Mouse (Mus musculus): ENCODE data around the gene Lrrk2.

The Lrrk2 gene

DNA sequence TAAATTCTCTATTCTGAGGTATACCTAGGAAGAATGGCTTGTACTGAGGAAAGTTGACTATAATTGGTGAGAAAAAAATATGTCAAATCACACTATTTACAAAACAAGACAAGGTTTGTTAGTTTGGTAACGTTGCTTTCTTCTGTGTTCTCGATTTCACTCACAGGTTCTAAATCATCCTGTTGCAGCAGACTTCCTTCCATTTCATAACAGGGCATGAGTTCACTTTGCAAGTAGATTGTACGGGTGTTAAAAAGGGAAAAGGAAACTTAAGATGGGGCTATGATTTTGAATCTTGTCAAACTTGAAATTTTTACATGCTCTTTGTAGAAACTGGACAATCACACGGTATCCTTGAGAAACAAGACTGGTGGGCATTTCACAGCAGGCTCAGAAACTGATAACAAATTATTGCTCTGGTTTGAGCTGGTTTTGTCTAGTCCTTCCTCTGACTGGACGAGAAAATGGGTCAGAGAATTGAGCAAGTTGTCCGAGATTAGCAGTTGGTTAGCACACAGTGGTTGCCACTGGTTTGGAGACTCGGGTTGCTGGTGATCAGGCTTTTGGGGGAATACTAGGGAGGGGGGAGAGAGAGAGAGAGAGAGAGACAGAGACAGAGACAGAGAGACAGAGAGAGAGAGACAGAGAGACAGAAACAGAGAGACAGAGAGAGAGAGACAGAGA, 13.0 kb downstream of the Lrrk2 start:
- no peak for DNase-seq (ENCODE audit: low read depth, low spot score)

DNA sequence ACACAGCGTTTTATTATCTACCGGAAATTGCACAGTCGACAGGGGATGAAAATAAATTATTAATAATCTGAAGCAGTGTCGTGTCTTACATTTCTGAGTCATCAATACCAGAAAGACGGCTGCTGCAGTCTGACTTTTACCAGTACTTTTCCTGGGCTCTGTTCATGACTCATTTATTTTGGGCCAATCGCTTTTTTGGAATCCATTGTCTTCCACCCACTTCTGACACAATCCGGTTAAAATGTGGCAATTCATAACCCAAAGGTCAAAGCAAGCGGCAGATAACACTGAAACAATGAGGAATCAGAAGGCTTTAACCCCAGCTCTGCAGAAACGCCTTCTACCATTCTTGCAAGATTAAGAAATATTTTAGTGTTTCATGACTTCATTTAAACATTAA, 17.7 kb downstream of the Lrrk2 start:
- no peak for DNase-seq (ENCODE audit: low read depth, low spot score)

DNA sequence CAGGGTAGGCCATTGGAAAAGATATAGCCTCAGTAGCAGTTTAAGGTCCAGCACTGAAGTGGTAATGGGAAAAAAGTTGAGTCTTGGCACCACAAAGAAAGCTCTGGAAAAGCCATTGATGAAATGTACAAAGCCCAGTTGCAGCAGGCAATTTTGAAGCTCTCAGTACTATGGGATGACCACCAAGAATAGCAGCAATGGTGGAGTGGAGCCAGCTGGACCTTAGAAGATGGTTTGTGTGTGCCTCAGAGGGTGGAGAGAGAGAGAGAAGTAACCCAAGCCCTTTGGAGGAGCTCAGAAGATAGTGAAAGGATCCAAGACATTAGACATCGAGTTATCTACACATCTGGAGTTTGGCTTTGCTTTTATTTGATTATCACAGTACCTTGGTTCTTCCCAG, 20.1 kb downstream of the Lrrk2 start:
- DNase-seq (ENCODE audit: low read depth, low spot score) = no peak

DNA sequence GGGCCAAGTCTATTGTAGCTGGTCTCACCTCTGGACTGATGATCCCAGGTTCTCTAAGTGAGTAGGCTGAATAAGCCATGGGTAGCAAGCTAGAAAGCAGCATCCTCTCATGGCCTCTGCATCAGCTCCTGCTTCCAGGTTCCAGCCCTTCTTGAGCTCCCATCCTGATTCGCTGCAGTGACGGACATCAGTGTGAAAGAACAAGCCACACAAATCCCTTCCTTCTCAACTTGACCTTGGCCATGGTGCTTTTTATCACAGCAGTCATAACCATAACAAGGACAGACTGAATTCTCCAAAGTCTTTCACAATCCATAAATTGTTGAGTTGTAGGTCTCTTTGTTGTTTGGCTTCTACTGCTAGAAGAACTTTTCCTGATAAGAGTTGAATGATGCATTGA, 20.9 kb downstream of the Lrrk2 start:
- DNase-seq (ENCODE audit: low read depth, low spot score) = no peak

DNA sequence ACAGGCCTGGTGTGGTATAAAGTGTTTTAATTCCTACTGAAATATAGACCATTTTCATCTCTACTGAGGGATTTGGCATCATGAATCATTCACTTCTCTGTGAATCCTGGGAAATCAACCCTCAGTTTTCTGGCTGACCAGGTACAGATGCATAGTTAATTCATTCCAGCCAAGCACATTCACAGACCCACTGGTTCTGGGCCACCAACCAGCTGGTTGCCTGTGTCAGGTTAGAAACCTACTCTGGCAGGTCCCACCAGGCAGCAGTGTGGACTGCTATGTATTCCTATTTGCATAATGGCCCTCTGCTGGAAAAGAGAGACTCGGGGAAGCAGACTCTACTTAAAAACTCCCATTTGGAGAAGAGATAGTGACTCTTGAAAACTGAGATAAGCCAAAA, 27.9 kb downstream of the Lrrk2 start:
- no peak for DNase-seq (ENCODE audit: low read depth, low spot score)

DNA sequence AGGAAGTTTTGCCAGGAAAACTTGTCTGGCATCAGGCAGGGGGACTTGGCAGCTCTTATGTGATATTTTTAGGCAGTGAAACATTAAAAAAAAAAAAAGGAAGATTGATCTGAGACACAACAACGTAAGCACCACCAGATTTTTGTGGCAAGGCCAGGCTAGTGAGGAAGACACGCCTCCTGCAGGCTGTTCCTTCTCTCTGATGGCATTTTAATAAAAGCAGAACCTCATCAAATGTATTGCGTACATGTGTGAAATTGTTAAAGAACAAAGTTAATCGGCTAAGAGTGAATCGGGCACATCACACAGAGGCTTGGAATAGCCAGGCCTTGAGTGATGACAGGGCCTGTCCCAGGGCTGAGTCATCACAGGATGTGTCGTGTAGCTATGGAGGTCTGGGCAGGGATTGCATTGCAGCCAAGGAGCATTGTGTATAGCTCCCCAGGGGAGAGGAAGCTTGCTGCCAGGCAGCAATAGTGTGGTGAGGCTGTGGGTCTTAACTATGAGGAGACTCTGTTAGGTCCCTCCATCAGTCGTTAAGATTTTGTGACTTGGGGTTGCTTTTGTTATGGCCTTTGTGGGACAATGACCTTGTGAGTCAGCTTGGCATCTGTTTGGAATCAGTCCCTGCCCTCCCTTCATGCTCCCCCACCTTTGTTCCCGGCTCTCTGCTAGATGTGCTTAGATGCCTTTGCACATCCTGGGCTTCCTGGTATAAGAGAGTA, 30.2 kb downstream of the Lrrk2 start:
- DNase-seq (ENCODE audit: low read depth, low spot score) = no peak

DNA sequence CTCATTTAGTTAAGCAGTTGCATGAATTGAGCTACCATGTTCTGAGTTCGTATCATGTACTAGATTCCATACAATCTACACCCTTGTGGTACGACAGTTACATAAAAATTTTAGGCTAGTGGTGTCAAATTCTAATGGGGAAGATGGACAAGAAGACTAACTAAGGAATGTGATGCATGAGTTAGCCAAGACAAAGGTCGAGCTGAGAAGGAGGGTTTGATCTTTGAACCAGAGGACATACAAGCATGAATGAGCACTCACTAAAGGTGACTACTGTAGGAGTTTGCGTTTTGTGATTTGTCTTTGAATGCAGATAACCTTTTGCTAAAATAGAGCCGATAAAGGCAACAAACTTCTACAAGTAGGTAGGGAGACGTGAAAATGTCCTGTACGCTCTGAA, 31.1 kb downstream of the Lrrk2 start:
- DNase-seq (ENCODE audit: low read depth, low spot score) = no peak

DNA sequence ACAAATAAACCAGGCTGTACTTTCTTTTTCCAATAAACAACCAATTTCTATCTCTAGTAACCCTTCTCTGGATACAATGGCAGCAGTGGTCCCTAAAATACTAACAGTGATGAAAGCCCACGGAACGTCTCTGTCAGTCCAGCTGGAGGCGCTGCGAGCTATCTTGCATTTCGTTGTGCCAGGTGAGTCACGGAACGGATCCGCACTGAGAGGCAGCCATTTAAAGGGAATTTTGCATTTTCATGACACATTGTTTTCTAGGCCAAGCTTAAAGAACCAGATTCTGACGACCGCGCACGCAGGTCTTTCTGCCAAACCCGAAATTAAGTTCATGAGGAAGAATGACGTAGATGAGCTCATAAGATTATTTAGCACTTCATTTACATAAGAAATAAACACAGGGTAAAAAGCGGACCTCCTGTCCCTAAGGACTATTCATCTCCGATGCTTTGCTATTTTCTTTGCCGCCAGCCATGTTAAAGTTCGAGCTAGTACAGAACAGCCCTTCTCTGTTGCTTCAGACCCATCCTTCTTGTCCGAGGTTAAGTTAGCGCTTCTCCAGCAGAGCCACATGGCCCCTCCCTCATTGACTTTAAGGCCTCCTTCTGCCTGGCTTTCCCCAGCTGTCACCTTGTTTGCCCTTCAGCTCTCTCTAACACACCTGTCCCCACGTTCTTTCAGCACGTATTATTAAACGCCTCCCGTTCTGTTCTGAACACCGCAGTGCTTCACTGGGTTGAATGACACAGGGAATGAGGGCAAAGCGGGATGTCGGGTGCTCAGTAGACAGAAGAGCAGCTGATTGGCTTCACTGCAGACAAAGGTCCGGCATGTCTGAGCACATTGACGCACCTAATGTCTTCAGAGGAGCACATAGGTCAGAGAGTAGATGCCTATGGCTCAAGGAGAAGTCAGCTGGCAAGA, 36.5 kb downstream of the Lrrk2 start:
- no peak for DNase-seq (ENCODE audit: low read depth, low spot score)

DNA sequence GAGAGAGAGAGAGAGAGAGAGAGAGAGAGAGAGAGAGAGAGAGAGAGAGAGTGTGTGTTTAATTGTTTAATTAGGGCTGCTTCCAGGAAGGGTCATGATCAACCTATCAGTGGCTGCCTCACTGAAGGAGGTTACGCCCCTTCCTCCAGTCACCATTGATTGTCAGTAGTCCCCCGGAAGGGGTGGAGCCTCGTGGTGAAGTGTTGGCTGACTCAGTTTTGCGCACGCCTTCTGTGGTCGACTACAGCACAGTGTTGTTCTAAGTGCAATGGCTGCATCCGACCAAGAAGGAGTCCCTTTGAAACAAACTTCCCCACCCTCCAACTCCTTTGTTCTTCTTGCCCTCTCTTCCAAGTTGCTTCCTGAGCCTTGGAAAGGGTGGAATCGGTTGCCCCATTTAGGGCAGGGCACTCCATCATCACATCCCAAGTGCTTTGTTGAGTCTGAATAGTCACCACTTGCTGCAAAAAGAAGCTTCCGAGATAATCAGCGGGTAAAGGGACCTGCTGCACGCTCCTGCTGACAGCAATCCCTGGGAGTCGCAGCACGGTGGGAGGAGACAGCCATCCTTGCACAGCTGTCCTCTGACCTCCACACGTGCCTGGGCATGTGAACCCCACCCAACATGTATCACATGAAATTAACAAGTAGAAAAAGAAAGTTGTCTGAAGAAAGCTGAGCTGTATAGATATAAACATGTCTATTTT, 62.4 kb downstream of the Lrrk2 start:
- no peak for DNase-seq (ENCODE audit: low read depth, low spot score)

DNA sequence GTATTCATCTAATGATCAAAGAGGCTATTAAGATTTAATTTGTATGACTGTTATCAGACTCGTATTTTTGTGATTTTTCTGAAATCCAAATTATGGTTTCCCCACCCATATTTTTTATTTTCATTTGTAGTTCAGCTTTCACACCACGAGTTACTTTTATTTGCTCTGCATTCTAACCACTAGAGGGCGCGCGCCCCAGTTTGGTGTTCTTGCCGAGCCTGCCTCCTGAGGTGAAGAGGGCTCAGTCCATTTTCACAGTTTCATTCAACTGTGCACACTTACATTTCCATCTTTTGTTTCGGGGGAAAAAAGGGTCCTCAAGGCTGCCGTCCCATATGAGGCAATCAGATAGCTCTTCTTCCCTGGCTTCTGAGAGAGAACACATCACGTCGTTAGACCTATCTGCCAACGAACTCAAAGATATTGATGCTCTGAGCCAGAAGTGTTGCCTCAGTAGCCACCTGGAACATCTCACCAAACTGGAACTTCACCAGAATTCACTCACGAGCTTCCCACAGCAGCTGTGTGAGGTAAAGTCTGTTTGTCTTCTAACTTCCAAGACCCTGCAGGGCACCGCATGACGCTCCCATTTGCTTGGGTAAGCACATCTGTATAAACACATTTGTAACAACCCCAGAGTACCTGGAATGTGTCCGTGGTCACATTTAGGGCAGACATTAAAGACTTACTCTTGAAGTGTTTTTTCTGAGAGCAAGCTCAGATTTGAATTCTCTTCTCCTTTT, 64.0 kb downstream of the Lrrk2 start:
- DNase-seq (ENCODE audit: low read depth, low spot score) = no peak

DNA sequence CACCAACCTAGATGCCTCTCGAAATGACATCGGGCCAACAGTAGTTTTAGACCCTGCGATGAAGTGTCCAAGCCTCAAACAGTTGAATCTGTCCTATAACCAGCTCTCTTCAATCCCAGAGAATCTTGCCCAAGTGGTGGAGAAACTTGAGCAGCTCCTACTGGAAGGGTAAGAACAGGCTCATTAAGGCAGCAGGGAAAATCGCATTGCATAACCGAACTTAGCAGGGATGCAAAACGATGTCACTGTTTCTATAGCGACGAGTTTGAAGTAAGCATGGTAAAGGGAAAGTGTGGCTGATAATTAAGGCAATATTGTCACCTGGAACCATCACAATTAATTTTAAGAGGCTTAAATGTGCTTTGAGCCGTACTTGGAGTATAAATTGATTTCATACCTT, 65.8 kb downstream of the Lrrk2 start:
- DNase-seq (ENCODE audit: low read depth, low spot score) = no peak

DNA sequence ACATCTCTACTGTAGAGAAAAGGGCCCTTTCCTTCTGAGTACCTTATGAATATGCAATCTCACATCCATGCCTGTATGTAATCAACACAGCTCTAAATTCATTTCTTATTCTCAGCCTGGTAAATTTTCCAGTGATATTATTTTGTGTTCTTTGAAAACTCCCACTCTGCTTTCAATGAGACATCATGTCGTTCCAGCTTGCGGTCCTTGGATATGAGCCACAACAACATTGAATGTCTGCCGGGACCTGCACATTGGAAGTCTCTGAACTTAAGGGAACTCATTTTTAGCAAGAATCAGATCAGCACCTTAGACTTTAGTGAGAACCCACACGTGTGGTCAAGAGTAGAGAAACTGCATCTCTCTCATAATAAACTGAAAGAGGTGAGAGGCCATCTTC, 72.5 kb downstream of the Lrrk2 start:
- no peak for DNase-seq (ENCODE audit: low read depth, low spot score)

DNA sequence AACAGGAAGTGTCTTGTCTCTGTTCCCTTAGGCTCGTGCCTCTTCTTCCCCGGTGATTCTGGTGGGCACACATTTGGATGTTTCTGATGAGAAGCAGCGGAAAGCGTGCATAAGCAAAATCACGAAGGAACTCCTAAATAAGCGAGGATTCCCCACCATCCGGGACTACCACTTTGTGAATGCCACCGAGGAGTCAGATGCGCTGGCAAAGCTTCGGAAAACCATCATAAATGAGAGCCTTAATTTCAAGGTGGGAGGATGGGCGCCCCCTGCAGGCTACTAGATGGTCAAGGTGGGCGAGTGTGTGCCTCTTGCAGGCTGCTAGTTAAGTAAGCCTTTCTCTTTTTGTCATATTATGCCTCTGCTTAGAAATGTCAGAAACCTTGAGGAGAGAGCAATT, 79.1 kb downstream of the Lrrk2 start:
- DNase-seq (ENCODE audit: low read depth, low spot score) = no peak

DNA sequence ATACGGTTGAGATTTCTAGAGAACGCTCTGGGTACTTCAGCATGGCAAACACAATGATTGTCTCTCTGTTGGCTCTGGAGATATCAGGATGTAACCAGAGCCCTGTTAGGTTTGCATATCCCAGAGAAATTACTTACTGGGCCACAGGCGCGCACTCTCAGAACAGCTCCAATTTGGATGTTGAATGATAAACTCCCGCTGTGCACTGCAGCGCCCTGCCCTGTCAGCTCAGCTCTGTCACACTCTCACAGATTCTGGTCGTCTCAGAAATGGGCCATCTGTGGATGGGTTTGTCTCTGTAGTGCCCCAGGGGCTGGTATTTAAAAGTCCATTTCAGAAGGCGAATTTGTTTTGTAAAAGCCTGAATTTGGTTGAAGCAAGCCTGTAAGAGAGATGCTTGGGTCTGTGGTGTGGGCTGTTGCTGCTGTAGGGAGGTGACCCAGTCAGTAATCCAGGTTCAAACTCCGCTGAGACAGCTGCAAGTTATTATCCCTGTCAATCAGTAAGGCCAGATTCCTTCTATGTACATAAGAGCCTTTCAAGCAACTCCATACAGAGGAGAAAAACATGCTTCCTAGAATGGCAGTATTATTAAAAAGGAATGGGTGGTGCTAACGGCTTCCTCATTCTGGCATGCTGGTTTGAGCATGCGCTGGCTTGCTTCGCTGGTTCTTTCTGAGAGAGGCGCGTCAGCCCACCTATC, 80.6 kb downstream of the Lrrk2 start:
- no peak for DNase-seq (ENCODE audit: low read depth, low spot score)

DNA sequence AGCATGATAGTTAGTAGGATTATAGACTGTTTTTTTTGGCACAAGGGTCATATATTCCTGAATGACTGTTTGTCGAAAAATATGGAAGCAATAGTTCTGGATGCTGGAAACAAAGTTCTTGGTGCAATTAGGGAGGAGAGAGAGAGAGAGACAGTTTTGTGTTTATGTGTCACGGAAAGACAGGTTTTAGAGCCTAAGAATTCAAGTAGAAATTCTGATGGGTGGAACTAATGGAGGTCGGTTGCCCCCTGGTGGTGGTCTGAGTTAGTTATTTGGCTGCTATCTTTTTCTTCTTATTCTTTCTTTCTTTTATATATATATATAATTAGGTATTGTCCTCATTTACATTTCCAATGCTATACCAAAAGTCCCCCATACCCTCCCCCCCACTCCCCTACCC, 81.6 kb downstream of the Lrrk2 start:
- DNase-seq (ENCODE audit: low read depth, low spot score) = peak; percentile 53

DNA sequence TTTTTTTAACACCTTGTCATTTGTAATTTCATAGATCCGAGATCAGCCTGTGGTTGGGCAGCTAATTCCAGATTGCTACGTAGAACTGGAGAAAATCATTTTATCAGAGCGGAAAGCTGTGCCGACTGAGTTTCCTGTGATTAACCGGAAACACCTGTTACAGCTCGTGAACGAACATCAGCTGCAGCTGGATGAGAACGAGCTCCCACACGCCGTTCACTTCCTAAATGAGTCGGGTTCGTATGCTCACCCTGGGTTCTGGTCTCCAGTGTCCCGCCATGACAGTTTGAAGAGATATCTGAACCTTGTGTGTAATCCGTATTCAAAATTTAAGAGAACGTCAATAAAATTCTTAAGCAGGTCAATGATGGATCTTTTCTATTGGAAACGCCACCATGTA, 82.8 kb downstream of the Lrrk2 start:
- DNase-seq (ENCODE audit: low read depth, low spot score) = no peak

DNA sequence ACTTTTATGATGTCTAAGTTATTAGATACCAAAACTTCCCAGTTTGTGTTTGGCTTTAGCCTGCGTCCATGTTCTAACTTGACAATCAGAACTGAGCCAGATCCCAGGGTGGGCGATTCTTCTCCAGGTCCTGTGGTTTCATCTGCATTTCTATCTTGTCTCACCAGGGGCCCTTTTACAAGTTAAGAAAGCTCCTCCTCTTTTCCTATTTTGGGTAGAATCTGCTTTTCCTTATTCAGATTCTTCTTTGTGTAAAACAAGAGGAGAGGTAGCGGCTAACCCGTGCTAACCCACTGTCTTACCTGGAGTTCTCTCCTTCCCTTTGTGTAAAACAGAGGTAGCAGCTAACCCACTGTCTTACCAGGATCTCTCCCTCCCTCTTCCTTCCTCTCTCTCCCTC, 99.1 kb downstream of the Lrrk2 start:
- no peak for DNase-seq (ENCODE audit: low read depth, low spot score)

DNA sequence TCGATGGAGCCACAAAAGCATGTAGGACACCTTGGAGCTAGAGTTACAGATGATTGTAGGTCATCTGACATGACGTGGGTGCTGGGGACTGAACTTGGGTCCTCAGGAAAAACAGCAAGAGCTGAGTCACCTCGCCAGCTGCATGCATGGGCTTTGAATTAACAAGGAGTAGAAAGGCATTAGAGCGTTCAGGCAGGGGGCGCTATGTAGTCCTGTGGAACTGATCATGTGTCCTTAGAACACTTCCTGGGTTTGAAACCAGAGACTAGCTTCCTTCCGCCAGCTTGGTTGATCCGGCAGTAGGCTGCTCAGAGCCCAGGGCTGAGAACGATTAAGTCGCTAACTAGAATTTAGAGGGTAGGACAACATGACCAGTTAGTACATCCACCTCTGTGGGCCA, 106.2 kb downstream of the Lrrk2 start:
- DNase-seq (ENCODE audit: low read depth, low spot score) = no peak

DNA sequence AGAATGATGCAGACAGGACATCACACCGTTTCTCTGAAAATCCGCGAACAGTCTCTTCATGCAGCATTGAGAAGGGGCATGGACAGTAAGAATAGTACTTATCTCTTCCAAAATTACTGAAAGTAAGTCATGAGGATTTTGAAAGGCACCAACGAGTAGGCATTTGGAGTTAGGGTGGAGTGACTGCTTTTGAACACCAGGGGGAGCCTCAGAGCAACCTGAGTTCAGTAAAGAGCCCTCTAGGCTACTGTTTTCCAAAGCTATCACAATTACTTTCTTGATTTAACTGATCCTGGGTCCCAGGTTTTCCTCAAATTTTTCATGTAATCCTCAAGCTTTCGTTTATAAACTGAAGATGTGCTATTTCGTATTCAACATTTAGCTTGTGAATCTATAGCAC, 108.2 kb downstream of the Lrrk2 start:
- peak; percentile 28 for DNase-seq (ENCODE audit: low read depth, low spot score)

DNA sequence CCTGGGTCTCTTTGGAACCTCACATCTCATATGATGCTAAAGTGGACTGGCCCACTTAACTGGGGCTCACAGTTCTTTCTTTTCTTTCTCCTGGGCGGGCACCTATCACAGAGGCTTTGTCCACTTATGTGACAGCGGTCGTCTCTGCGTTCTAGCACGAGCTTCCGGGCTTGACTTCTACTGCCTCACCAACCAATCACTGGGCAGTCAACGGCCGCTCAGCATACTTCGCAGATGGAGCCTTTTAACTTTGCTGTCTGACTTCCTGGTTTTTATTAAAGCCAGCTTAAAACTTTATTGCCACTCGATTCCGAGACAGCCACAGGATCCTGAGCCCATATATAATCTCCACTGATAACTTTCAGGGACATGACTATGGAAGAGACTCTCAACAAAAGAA, 115.4 kb downstream of the Lrrk2 start:
- no peak for DNase-seq (ENCODE audit: low read depth, low spot score)

DNA sequence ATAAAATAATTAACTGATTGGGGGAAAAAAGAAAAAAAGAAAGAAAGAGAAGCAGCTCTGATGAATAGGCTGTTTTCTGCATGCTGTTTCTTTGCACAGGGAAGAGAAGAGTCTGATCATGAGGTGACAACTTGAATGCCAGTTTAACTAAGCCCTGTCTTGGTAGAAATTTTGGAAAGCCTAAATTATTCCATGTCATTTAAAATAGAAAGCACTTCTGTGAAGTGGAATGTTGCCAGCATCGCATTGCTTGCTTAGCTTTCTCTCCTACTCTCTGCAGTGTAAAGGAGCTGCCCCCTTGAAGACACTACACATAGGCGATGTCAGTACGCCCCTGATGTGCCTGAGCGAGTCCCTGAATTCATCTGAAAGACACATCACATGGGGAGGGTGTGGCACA, 133.5 kb downstream of the Lrrk2 start:
- peak; percentile 39 for DNase-seq (ENCODE audit: low read depth, low spot score)

All from telencephalon, adult 2 months (tissue).